Mouse (Mus musculus) adrenal gland, postnatal 36 days (tissue): ENCODE measurements around the gene Dcaf10. TPM values are rescaled to one million over a fixed set of nuclear protein-coding genes. Genes with fewer than 3 reads are reported as not detected.
"Not testable (repeated sequence)": the region's sequence is repeated elsewhere in the genome, so short reads cannot be mapped to it uniquely, and the experiment has no call there.

ENCODE experiments used
- DNase-seq, 2 experiments: peaks; one replicate each; pipeline ENCODE4 v3.0.0; 2021; ENCODE audit warnings: mixed read lengths in 1 of 2
- total RNA-seq, 2 experiments: library from RNA; stranded (reverse); gene quantifications; 2 replicates each; pipeline ENCODE4 v1.2.3; 2021

Gene Dcaf10
- total RNA-seq, 2 experiments from 2014 or later = 30.5 to 31.2 TPM

DNA sequence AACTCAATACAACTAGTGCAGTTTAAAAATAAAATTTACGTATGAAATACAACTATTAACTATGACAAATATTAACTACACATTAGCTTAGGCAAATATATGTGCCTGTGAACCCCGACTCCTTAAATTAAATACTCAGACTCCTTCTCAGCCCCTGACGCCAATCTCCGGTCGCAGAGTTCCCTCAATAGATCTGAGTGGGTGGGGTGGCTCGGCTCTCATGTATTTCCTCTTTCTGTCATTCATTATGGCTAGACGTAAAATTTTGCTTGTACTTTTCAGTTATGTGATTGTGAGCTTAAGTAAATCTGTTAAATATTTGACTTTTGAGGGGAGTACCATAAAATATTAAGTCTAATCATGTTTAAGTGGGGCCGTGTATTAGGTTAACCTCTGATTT lies 51.1 kb downstream of the Dcaf10 start:
- DNase-seq = no peak

DNA sequence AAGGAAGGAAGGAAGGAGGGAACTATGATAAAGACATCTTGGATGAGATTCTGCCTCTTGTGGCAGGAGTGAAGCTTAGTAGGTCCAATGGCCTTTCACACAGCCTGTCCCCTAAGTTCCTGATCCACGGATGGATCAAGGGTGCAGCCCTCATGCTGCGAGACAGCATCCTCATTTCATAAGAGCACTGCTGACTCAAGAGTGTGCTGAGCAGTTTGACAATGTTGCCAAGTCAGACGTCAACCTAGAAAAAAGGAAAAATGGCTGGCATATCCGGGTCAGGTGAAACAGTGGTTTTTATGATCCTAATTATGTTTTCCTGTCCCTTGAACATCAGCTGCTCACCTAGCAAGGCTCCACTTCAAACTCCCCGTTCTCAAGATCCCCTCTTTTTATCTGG lies 51.8 kb downstream of the Dcaf10 start:
- DNase-seq = no peak

DNA sequence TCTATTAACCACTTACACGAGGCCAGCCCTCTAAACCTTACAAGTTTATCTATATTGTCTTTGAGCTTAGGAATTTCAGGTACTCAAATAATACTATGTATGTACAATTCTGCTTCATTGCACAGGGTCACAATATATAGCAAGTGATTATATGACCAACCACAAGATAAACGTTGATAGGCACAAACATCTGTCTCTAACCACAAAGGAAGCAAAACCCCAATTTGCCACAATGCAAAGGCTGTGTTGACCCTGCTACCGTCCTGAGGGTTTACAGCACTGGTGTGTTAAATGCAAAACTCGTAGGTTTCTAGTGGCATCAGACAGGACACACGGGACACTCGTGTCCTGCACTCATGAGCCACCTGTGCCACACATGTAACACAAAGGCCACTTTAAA lies 54.3 kb downstream of the Dcaf10 start:
- not testable (repeated sequence) for DNase-seq

DNA sequence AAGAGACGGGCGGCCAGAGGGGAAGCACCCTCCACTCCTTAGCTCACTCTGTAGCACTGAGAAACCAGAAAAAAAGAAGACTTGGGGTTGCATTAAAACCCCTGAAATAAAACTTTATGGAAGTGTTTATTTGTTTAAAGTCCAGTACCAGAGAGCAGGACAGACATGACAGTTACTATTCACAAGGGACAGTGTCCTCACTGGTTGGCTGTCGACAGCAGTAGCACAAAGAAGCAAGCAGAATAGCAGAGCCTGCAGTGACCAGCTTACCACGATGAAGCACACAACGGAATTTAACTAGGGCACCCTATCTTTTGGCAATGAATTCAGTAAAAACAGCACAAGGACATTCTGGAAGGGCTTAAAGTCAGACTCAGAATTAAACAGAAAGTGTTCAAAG lies 56.4 kb downstream of the Dcaf10 start:
- DNase-seq = not testable (repeated sequence)

DNA sequence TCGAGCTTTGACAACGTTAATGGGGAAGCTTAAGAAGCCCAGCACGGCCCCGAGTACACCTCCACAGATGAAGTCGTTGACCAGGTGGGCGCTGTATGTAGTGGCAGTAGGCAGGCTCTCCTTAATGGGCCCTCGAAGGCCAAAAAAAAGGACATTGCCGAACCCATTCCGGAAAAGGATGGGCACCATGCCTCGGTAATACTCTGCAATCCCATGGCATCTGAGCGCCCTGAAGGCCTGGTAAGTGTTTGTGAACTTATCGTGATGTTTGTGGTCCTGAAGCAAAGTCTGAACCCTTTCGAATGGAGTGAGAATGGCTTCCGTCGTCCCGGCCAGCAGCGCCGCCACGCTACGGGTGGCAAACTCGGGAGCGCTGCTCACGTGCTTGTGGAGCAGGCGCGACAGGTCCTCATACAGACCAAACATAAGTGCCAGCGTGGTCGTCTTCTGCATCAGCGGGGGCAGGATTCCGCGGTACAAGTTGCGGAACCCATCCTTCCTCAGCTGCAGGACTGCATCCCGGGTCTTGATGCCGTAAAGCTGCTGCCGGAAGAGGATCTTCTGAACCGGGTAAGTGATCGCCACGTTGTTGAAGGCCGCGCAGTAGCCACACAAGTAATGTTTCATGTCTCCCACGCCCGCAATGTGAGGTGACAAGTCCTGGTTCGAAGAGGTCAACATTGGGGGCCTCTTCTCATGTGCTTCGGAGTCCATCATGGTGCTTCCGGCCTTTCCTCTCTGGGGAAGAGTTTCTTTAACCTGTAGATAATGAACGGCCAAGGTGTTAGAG lies 57.7 kb downstream of the Dcaf10 start:
- DNase-seq = no peak

DNA sequence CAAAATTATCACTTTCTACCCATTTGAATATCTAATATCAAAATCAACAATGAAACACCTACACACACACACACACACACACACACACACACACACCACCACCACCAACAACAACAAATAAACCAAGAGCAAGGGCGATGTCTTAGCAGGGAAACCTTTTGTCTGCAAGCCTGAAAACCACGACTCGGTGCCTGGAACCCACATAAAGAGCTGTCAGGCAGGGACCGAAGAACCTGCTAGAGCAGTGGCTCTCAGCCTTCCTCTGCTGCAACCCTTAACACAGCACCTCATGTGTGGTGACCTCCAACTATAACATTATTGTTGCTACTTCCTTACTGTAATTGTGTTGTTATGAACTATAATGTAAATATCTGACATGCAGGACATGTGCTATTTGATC lies 60.4 kb downstream of the Dcaf10 start:
- DNase-seq = no peak

DNA sequence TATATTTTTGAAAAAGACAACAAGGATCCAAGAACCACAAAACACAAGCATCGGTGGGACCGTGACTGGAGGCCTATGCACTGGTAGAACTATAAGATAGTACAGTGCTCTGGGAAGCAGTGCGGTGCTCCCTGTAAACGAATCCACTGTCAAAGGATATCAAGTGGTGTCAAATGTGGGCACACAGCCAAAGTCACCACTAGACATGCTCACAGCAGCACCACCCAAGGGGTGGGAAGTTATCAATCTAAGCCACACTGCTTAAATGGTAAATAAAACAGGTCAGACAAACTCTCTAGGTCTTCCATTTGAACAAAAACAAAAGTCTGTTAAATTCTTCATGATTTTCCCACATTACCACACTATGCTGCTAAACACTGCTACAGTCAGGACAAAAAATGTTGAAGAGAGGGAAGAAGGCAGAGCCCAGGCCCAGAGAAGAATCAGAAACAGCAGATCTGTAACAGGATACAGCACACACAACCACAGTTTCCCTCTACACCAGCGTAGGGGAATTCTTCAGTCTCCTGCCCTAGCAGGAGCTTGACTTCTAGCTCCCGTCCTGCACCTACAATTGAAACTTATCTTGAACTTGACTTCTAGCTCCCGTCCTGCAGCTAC lies 61.1 kb downstream of the Dcaf10 start:
- no peak for DNase-seq

DNA sequence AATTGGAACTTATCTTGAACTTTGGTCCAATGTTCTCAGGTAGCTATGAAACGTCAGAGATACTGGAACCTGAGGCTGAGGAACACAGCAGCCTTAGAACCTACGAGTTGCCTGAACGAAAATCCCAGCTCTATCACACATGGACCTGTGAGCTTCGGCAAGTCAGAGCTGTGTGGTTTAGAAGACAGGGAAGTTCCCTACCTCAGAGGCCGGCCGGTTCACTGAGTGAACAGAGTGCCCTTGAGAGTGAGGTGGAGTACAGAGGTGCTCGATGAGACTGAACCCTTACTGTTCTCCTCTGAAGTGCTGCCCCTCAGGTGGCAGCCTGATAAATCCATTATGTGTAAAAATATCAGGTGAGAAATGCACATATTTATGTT lies 61.6 kb downstream of the Dcaf10 start:
- DNase-seq = no peak

DNA sequence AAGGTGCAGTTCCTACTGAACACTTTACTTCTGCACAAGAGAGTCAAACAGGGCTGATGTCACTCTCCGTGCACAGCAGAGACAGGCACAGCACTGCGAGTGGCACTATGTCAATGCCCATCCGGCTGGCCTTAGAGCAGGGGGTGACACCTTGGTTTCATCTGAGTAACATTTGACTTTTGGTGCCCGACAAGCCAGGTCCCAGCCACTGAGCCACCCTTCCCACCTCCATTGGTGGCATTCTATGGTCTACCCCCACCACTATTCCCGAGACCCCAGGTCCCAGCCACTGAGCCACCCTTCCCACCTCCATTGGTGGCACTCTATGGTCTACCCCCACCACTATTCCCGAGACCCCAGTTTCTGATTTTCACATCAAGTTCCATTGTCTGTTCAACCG lies 62.2 kb downstream of the Dcaf10 start:
- DNase-seq = no peak

DNA sequence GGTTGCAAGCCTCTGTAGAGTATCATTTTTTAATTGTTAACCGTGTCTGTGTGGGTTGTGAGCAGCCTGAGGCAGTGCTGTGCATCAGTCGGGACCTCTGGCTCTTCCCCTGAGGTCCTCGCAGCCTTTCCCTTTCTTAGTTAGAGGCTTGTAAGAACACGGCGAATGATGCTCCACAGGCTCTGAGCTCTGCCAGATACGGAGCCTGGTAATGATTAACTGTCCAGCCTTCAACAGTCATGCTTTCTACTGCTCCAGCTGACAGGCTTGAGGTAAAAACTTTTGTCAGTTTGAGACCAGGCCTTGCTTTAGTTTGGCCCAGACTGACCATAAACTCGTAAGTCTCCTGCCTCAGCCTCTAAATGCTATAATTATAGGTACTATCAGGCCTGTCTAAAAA lies 63.4 kb downstream of the Dcaf10 start:
- no peak for DNase-seq

DNA sequence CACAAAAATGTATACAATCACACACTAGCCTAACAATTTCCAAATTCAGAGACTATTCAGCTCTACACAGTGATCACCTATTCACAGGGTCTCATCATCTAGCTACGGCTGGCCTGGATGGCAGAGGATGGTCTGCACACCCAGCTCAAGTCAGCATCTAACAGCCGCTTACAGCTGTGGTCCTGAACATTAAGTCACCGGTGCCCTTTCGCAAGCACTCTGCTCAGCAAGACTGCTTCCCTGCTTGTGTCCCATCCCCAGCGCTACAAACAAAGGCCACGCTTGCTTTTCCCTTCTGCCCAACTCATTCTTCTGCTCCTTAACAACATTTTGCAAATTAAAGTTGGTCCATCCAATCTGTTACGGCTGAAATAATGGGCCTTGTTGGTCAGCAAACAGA lies 64.5 kb downstream of the Dcaf10 start:
- no peak for DNase-seq

DNA sequence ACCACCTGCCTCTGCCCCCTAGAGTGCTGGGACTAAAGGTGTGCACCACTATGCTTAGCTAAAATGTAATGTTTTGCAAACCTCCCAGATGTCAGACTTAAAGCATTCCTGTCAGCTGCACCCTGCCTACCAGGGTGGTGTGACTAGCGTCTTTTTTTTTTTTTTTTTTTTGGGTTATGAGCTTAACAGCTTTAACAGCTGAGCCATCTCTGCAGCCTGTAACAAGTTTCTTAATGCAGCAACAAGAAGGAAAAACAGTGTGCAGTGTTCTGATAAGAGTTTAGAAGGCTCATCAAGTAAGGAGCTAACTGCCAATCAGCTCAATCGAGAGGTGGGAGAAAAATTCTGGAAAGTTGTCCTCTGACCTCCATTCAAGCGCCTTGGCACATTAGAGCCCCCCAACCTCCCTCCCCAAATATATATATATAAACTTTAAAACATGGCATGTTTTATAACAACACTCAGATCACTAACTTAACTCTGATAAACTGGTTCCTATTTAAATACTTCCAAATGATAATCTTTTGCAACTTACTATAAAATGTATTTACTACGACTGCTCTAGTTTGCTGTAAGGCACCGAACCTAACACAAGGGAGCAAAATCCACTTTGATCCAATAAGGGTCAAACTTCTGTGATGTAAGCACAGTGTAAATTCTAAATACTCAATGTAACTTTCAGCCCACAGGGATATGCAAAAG lies 65.3 kb downstream of the Dcaf10 start:
- DNase-seq = no peak

DNA sequence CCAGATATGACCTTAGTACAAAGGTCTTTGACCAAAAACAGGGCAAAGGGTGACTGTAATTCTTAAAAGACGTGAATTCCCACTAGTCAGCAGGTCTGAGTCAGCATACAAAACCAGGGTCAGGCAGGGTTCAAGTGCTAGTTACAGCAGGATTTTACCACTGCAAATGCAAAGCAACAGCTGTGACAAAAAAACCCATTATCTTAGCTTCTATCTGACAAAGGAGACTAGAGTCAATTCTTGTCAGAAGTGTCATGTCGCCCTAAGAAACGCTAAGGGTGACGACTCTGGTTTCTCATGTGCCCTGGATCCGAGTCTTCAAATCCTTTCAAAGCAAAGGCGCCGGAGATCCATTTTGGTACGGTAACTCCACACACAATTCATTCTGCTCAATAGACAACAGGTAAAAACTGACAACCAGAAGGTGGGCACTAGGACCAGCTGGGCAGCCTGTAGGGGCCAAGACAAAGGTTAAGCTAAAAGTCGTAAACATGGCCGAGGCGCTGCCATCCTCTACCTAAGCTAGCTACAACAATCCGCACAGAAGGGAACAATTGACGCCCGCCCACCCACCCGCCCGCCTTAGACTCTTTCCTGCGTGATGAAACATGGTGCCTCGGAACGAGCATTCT lies 65.9 kb downstream of the Dcaf10 start:
- peak; percentile 64 to 69 for DNase-seq

DNA sequence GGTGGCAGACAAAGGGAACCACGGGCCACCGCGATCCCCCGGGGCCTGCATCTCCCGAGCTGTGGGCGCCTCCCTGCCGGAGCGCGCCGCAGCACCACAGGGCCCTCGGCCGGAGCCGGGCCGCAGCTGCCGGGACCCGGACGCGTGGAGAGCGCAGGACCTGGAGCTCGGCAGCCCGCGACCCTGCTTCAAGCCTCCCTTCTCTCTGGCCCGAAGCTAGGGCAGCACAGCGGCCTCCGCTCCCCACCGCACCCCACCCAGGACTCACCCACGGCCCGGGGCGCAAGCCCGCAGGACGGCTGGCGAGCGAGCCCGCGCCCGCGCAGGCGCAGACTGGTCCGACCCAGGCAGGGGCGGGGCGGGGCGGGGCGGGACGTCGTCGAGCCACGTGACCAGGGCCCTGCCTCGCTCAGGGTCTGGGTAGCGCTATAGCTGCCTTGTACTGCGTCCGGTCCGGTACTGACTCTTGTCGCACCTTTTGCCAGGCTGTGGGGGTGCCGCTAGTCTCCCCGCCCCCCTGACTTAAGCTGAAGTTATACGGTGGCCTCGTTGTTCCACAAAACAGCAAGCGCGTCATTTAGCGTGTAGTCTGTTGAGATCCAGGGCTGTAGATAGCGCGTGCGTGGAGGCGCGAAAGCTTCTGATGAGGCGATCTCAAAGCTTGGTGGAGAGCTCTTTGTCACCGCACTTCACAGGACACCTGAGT lies 66.7 kb downstream of the Dcaf10 start, which contains the start of gene Slc25a51:
Gene Slc25a51, minus strand, starts transcription at position 340 of the 706 bp plus-strand sequence.
- DNase-seq = peak; percentile 87 to 92

DNA sequence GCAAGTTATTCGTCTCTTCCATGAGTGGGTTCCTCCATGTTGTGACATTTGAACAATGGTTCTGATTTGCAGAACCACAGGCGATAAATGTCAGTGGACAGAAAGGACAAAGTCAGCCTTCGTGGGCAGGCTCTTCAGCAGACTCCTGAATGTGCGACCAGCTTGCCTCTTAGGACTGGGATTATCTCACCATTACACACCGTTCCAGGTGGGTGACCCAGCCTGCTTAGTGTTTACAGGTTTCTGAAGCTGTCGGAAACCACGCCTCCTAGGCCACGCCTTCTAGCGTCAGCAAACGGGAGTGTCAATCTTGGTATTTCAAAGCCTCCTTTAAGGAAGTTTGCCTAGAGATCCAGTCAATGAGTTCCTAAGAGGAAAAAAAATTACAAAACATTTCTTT lies 67.4 kb downstream of the Dcaf10 start:
- peak; percentile 83 to 87 for DNase-seq

DNA sequence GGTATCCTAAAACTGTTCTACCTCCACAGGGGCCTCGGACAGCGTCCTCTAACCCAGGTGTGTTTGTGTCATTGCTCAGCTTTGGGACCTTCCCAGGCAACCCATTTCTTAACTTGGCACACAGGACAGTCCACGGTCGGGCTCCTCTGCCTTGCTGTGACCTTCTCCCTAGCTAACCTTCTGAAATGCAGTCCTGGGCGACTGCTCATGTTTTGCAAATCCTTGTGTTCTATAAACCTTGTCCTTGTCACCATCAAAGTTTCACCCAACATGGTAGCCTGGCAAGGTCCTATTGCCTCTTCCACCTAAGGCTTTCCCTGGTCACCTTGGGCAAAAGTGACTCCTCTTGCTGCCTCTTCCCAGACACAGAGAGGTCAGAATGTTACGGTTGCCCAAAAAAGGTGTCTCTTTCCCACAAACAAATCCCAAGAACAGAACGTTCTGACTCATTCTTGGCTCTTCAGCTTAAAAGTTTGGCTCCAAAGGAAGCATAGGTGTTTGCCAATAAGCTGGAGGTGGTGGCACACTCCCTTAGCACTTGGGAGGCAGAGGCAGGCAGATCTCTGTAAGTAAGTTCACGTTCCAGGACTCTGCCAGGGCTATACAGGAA lies 69.4 kb downstream of the Dcaf10 start:
- peak in 1 of 2 experiments; percentile 1 for DNase-seq

DNA sequence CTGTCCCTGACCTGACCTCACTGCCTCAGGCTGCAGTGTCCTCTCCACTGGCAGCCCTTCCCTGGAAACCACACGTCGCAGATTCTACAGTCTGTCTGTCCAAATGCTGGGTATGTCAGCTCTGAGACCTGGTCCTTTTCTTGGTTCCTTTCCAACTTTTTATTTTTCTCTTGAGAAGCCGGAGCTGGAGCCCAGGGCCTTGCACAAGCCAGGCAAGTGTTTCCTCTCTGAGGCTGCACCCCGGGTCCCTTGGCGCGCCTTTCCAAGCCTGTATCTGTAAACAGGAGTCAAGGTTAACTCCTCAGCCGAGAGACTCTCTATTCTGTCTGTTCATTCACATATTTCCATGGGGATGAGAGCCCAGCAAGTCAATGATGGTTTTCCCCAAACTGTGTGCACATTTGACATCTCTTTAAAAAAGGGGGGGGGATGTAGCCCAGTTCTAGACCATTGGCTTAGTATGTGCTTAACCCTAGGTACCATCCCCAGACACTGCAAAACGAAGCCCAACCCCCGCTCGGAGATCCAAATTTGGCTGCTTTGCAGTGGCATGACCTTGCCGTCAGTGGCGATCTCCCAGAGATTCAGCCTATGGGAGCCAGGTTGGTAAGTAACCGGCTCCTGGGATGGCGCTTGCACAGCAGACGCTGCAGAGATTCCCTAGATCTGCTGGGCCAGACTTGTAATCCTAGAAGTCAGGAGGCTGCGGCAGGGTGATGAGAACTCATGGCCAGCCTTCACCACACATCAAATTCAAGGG lies 70.7 kb downstream of the Dcaf10 start:
- peak in 1 of 2 experiments; percentile 62 for DNase-seq

DNA sequence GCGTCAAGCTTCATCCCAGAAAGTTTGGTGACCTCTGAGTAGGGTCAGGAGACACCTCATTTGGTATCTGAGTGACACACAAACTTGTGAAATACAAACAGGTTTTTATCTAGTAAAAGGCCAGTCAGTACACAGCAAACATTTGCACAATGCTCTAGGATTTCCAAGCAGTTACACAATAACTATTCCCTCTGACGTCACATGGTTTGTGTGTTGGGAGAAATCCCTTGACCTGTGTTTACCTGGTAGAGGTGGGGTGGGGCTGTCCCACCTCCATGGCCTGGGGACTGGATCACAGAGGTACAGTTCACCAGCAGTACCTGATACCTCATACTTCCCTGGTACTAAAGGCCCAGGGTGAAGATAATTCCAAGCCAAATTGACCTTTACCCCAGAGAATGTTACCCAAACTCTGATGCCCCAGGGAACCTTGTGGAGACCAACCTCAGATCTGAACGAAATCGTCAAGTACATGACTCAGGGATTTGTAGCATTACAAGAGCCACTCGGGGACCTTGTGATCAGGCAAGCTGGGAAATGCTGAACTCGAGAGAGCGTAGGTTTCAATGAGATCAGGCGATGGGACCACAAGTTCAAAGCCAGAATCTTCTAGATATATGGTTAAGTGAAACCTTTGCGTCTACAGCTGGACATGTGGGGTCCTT lies 71.9 kb downstream of the Dcaf10 start:
- DNase-seq = no peak

DNA sequence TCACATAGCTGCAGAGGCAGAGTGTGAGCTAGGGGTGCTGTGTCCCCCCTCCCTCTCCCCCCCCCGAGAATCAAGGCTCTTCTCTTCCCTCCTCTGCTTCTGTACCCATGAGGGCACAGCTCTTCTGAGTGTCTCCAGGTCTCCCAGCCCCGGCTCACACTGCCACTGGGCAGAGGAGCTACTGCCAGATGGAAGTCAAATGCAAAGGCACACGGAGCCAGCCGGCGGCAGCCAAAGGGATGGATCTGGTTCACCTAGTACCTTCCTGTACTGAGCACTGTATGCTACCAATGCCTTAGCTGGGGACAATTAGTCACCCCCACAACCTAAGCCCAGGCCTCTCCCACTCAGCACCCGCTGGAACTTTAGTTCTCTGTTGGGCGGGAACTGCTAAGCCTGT lies 74.4 kb downstream of the Dcaf10 start:
- no peak for DNase-seq
